Mouse (Mus musculus) intestine, embryonic 15.5 days (tissue): ENCODE measurements around the gene Lrrc47. TPM values are rescaled to one million over a fixed set of nuclear protein-coding genes. Genes with fewer than 3 reads are reported as not detected.

Experiments
- ATAC-seq: fragments of 200-750 bp; cut with Nextera tagmentation; 2 replicates; pipeline ENCODE4 v1.8.0; 2017; ENCODE audit warnings: moderate TSS enrichment, moderate library complexity
- H3K27ac ChIP-seq: fragments of 300-500 bp; sonication (generic); 2 replicates; pipeline ENCODE4 v1.5.1; 2015; ENCODE audit warnings: mild to moderate bottlenecking, inconsistent platforms
- H3K27me3 ChIP-seq: fragments of 300-500 bp; sonication (generic); replicated peaks from 2 replicates; pipeline ENCODE4 v1.6.1; 2015; ENCODE audit warnings: inconsistent platforms
- H3K36me3 ChIP-seq: fragments of 300-500 bp; sonication (generic); 2 replicates; pipeline ENCODE4 v1.6.1; 2015; ENCODE audit warnings: inconsistent platforms
- H3K4me1 ChIP-seq: fragments of 300-500 bp; sonication (generic); replicated peaks from 2 replicates; pipeline ENCODE4 v1.6.1; 2015; ENCODE audit warnings: inconsistent platforms
- H3K4me2 ChIP-seq: fragments of 300-500 bp; sonication (generic); replicated peaks from 2 replicates; pipeline ENCODE4 v1.6.1; 2015; ENCODE audit warnings: mild to moderate bottlenecking, inconsistent platforms
- H3K4me3 ChIP-seq: fragments of 300-500 bp; sonication (generic); replicated peaks from 2 replicates; pipeline ENCODE4 v1.5.1; 2015; ENCODE audit warnings: inconsistent platforms
- H3K9ac ChIP-seq: fragments of 300-500 bp; sonication (generic); 2 replicates; pipeline ENCODE4 v1.6.1; 2015; ENCODE audit warnings: inconsistent platforms
- H3K9me3 ChIP-seq: fragments of 300-500 bp; sonication (generic); 2 replicates; pipeline ENCODE4 v1.6.1; 2016; ENCODE audit warnings: inconsistent platforms
- WGBS: fragments of 180-500 bp; shearing (Covaris S2); methylation state at CpG from one replicate; pipeline ENCODE4 v1.1.7; 2015; 5-methylcytosine and 5-hydroxymethylcytosine counted together
- polyA plus RNA-seq: library from polyadenylated mRNA; unstranded; fragments of >200 nt; fragmentation: Nextera tagmentation; extraction: Ambion mirVana; gene quantifications from 2 replicates; pipeline ENCODE4 v1.2.1, GENCODE M21; 2015

Lrrc47 gene
- polyA plus RNA-seq, 1 experiment from 2014 or later: 22.3 TPM

GRCm38 (mm10) chr4:154024729-154025521, 13.4 kb downstream of the Lrrc47 start:
- no peaks in the 10 kb centered on the region; the same call in 1 of the 2 replicates for H3K9me3 ChIP-seq
- peak overlapping the region; percentile 67 for H3K9ac ChIP-seq
- no peaks in the 10 kb centered on the region for H3K27me3 ChIP-seq
- WGBS: 22% methylated on average over 17 of the region's 17 CpGs
- ATAC-seq: no peak
- peaks cover 19% of the 10 kb centered on the region; the same call in 1 of the 2 replicates for H3K36me3 ChIP-seq
- peak overlapping the region; percentile 78 for H3K4me2 ChIP-seq
- H3K4me3 ChIP-seq: peak overlapping the region; percentile 58
- H3K4me1 ChIP-seq: peaks cover 39% of the 10 kb centered on the region
- peak overlapping the region; percentile 82 for H3K27ac ChIP-seq

DNA sequence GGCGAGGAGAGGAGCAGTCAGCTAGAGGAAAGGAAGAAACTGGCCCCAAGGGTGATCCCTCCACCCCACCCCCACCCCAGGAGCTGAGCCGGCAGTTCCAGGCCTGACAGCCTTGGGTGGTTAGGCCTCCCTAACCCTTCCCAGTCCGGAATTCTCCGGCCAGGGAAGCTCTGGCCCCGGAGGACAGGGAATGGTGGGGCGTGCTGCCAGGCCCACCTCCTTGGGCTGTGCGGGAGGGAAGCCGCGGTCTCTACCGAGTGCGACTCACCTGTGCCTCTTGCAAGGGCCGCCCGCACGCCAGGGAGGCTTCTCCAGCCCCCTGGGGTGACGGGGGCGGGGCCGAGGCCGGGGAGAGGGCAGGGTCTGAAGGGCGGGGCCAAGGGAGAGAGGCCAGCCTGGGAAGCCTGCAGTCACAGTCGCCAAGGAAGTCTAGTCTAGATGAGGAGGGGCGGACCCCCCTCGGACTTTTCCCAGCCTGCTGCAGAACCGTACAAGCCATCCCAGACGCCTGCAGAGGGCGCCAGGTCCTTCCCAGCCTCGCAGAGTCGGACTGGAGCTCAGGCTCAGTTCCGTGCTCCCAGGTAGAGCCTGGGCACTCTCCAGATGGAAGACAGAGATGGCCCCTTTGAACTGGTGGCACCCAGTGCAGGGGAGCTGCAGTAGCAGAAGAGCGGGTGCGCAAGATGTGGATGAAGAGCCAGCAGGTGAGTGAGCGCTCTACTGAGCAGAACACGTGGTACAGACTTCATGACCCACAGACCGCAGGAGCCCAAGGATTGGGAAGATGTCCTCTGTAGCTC, 14.3 kb downstream of the Lrrc47 start, which contains the start of gene Smim1:
Smim1 (minus strand) TSS at position 590 of the 800 bp plus-strand sequence.
- peak within 1 kb of the TSS; percentile 67 for H3K9ac ChIP-seq
- ATAC-seq: peak; percentile 89
- no peaks in the 10 kb centered on the region; the same call in 1 of the 2 replicates for H3K9me3 ChIP-seq
- H3K36me3 ChIP-seq: peaks cover 11% of the 10 kb centered on the region; the same call in 1 of the 2 replicates
- H3K27me3 ChIP-seq: no peaks in the 10 kb centered on the region
- WGBS: 2% methylated on average over 32 of the region's 33 CpGs
- peak within 1 kb of the TSS; percentile 78 for H3K4me2 ChIP-seq
- H3K4me1 ChIP-seq: peaks cover 39% of the 10 kb centered on the region
- H3K4me3 ChIP-seq: peak within 1 kb of the TSS; percentile 58
- peak within 1 kb of the TSS; percentile 82 for H3K27ac ChIP-seq

DNA sequence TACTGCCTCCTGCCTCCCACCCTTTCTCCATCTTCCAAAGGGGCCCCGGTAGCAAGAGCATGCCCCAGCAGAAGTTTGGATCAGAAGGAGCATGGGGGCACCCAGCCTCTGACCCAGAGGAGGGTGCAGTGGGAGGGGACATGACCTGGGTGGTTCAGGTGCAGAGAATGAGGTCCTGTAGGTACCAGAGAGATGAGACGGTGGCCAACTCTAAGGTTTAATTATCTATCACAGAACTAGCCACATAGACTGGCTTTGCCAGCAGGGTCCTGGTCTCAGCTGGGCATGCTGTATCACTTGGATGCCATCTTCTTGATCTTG, 14.9 kb downstream of the Lrrc47 start:
- Histone ChIP-seq H3K4me2 (peak overlapping the region; percentile 78), H3K9me3 (no peaks in the 10 kb centered on the region; the same call in 1 of the 2 replicates), H3K36me3 (0 out of 2 replicates have a peak, but pooled peaks cover 6% of the 10 kb centered on the region), H3K4me1 (peaks cover 39% of the 10 kb centered on the region), H3K9ac (peak overlapping the region; percentile 67), H3K27ac (peak overlapping the region; percentile 3; the same call in 1 of the 2 replicates), H3K4me3 (peak overlapping the region; percentile 58), H3K27me3 (no peaks in the 10 kb centered on the region)
- WGBS: 30% methylated on average over 2 of the region's 2 CpGs
- no peak for ATAC-seq

DNA sequence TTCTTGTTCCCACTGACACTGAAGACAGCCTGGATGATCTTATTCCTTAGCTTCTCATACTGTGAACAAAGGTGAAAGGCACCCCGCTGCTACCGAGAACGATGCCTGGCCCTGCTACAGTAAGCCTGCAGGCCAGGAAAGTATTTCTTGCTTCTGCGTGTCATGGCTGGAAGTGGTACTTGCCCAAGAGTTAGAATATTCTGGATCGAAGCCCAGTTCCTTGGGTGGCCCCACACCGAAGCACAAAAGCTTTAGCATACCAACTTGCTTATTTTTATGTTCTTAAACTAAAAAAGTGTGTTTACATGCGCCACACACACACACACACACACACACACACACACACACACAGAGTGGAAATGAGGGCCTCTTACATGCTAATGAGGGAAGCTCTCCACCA, 16.5 kb downstream of the Lrrc47 start:
- WGBS: 77% methylated on average over 7 of the region's 7 CpGs
- Histone ChIP-seq H3K4me3 (no peak overlapping the region), H3K4me2 (no peak overlapping the region), H3K27ac (no peak overlapping the region), H3K4me1 (peaks cover 28% of the 10 kb centered on the region), H3K36me3 (no peaks in the 10 kb centered on the region), H3K9me3 (no peaks in the 10 kb centered on the region; the same call in 1 of the 2 replicates), H3K27me3 (no peaks in the 10 kb centered on the region), H3K9ac (no peak overlapping the region)
- no peak for ATAC-seq

DNA sequence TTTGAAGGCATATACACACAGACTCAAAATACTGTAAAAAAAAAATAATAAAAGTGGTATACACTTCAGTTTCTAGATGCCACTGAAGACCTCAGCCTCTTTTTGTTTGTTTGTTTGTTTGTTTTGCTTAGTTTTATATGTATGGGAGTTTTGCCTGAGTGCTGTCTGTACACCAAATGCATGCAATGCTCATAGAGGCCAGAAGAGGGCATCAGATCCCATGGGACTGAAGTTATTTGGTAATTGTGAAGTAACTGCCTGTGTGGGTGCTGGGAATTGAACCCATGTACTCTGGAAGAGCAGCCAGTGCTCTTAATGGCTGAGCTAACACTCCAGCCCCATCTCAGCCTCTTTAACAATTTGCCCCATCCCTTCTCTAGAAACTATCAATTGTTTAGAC, 17.1 kb downstream of the Lrrc47 start:
- no peaks in the 10 kb centered on the region for H3K27me3 ChIP-seq
- no peak overlapping the region for H3K4me3 ChIP-seq
- no peaks in the 10 kb centered on the region for H3K9me3 ChIP-seq
- no peak overlapping the region for H3K9ac ChIP-seq
- H3K4me2 ChIP-seq: no peak overlapping the region
- H3K27ac ChIP-seq: no peak overlapping the region
- H3K36me3 ChIP-seq: no peaks in the 10 kb centered on the region
- H3K4me1 ChIP-seq: peaks cover 23% of the 10 kb centered on the region
- no peak for ATAC-seq

GRCm38 (mm10) chr4:154037123-154037522, 25.6 kb downstream of the Lrrc47 start:
- Histone ChIP-seq H3K4me2 (no peak overlapping the region), H3K27ac (no peak overlapping the region), H3K9me3 (no peaks in the 10 kb centered on the region), H3K4me1 (no peaks in the 10 kb centered on the region), H3K4me3 (no peak overlapping the region), H3K36me3 (no peaks in the 10 kb centered on the region), H3K9ac (no peak overlapping the region), H3K27me3 (no peaks in the 10 kb centered on the region)
- ATAC-seq: no peak
- WGBS: 39% methylated on average over 3 of the region's 3 CpGs

DNA sequence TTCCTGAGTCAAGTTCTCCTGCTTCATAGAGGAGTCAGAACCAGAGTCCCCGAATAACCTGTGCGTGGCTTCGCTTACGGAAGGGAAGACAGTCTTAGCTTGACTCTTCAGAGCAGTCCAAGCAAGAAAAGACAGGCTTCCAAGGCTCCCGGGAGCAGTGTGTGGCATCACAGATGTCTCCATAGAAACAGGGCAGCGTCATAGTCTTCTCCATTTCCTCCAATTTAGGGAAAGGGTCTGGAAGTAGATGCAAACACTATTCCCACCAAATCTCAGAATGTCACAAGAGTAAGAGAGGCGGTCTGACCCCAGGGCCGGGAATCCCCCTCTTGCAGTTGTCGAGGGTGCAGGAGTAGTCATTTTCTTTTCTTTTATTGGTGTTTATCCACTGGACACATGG, 31.0 kb downstream of the Lrrc47 start, which contains the start of gene Ccdc27:
Ccdc27 (minus strand) TSS at position 101 of the 400 bp plus-strand sequence.
- WGBS: 81% methylated on average over 9 of the region's 9 CpGs
- H3K4me2 ChIP-seq: no peak within 1 kb of the TSS
- no peaks in the 10 kb centered on the region for H3K9me3 ChIP-seq
- no peaks in the 10 kb centered on the region for H3K36me3 ChIP-seq
- H3K27me3 ChIP-seq: no peaks in the 10 kb centered on the region
- no peak within 1 kb of the TSS for H3K4me3 ChIP-seq
- no peak for ATAC-seq
- H3K27ac ChIP-seq: no peak within 1 kb of the TSS
- H3K9ac ChIP-seq: no peak within 1 kb of the TSS
- H3K4me1 ChIP-seq: no peaks in the 10 kb centered on the region

DNA sequence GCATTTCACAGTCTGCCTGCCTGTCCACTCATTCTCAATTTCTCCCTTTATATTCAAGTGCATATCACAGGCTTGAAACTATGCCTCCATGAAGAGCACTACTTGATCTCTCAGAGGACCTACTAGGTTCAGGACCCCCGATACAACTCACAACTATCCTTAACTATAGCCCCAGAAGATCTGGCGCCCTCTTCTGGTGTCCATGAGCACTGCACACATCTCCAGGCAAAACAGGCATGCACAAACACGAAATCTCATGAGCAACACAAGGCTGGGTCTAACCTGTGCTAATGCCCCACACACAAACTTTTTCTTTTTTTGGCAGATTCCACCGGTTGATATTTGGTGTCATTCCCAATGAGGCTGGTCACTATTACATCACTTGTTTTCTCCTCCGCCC, 34.3 kb downstream of the Lrrc47 start:
- no peak overlapping the region for H3K4me2 ChIP-seq
- WGBS: 63% methylated on average over 5 of the region's 5 CpGs
- H3K36me3 ChIP-seq: no peaks in the 10 kb centered on the region
- no peak for ATAC-seq
- H3K9ac ChIP-seq: no peak overlapping the region
- H3K4me3 ChIP-seq: no peak overlapping the region
- H3K9me3 ChIP-seq: no peaks in the 10 kb centered on the region
- no peaks in the 10 kb centered on the region for H3K27me3 ChIP-seq
- H3K27ac ChIP-seq: no peak overlapping the region
- H3K4me1 ChIP-seq: no peaks in the 10 kb centered on the region

DNA sequence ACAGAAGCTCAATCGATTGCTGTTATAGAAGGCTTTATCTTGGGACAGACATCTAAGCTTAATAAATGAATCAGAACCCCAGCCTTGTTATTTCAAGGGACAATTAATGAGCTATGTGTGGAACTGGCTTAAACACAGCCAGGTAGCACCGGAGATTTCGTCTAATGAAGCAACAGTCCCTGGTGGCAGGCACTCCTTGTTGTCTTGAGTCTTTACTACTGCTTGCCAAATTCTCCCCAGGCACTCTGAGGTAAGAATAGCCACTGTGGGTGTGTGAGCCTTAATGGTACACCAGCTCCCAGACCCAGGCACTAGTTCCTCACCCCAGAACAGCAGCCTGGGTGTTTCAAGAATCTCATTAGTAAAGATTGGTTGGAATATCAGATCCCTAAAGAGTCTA, 39.9 kb downstream of the Lrrc47 start:
- no peak for ATAC-seq
- 92% methylated on average over 3 of the region's 3 CpGs for WGBS

DNA sequence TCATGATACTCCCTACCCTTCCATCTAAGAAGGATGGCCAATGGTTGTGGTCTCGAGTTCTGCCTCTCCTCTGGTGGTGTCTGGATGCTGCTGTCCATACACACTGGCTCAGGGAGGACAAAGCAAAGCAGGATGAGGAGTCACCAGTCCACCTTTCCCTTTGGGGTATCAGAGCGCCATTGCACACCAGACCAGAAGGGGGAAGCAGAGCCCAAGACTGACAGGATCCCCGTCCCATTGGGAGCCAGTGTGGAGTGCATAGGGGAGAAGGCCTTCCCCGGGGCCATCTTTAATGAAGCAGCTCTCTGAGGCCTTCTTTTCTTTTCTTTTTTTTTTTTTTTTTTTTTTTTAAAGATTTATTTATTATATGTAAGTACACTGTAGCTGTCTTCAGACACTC, 41.5 kb downstream of the Lrrc47 start:
- Histone ChIP-seq H3K9ac (no peak overlapping the region), H3K4me1 (no peaks in the 10 kb centered on the region), H3K27me3 (0 out of 2 replicates have a peak, but pooled peaks cover 3% of the 10 kb centered on the region), H3K4me2 (no peak overlapping the region), H3K9me3 (no peaks in the 10 kb centered on the region), H3K27ac (no peak overlapping the region), H3K36me3 (no peaks in the 10 kb centered on the region), H3K4me3 (no peak overlapping the region)
- 51% methylated on average over 4 of the region's 4 CpGs for WGBS
- ATAC-seq: no peak

More for the DNA sequence above, 39.9 kb downstream of the Lrrc47 start:
- Histone ChIP-seq H3K4me2 (no peak overlapping the region), H3K4me1 (no peaks in the 10 kb centered on the region), H3K9ac (no peak overlapping the region), H3K27ac (no peak overlapping the region), H3K36me3 (no peaks in the 10 kb centered on the region), H3K4me3 (no peak overlapping the region), H3K27me3 (no peaks in the 10 kb centered on the region), H3K9me3 (no peaks in the 10 kb centered on the region)

- no peak for ATAC-seq
- Histone ChIP-seq H3K4me3 (no peak overlapping the region), H3K36me3 (no peaks in the 10 kb centered on the region), H3K4me2 (no peak overlapping the region), H3K27me3 (0 out of 2 replicates have a peak, but pooled peaks cover 3% of the 10 kb centered on the region), H3K9me3 (no peaks in the 10 kb centered on the region), H3K4me1 (no peaks in the 10 kb centered on the region), H3K9ac (no peak overlapping the region), H3K27ac (no peak overlapping the region)
- 82% methylated on average over 7 of the region's 7 CpGs for WGBS
Observed at GRCm38 (mm10) chr4:154055482-154055881, 44.0 kb downstream of the Lrrc47 start.

GRCm38 (mm10) chr4:154056046-154056445, 44.5 kb downstream of the Lrrc47 start:
- no peak for ATAC-seq
- no peak overlapping the region for H3K27ac ChIP-seq
- 64% methylated on average over 2 of the region's 2 CpGs for WGBS
- H3K36me3 ChIP-seq: no peaks in the 10 kb centered on the region
- no peak overlapping the region for H3K4me3 ChIP-seq
- no peak overlapping the region for H3K9ac ChIP-seq
- no peak overlapping the region for H3K4me2 ChIP-seq
- H3K27me3 ChIP-seq: 0 out of 2 replicates have a peak, but pooled peaks cover 3% of the 10 kb centered on the region
- H3K9me3 ChIP-seq: no peaks in the 10 kb centered on the region
- H3K4me1 ChIP-seq: no peaks in the 10 kb centered on the region
